Mouse (Mus musculus) T-helper 17 cell (primary cell): ENCODE results near the gene Sept10.
"Not testable (repeated sequence)": the region's sequence is repeated elsewhere in the genome, so short reads cannot be mapped to it uniquely, and the experiment has no call there.

Source experiments
- in situ Hi-C, 2 experiments: fragments of 300-600 bp; cut with MboI, MseI; formaldehyde crosslinking; loops; 1 replicate in 1 of 2; 2 replicates in 1 of 2; pipeline ENCODE4 v1.15.1; 2025; ENCODE audit warnings: high pct_unique_total_duplicates in 2 of 2

Sept10 gene

DNA sequence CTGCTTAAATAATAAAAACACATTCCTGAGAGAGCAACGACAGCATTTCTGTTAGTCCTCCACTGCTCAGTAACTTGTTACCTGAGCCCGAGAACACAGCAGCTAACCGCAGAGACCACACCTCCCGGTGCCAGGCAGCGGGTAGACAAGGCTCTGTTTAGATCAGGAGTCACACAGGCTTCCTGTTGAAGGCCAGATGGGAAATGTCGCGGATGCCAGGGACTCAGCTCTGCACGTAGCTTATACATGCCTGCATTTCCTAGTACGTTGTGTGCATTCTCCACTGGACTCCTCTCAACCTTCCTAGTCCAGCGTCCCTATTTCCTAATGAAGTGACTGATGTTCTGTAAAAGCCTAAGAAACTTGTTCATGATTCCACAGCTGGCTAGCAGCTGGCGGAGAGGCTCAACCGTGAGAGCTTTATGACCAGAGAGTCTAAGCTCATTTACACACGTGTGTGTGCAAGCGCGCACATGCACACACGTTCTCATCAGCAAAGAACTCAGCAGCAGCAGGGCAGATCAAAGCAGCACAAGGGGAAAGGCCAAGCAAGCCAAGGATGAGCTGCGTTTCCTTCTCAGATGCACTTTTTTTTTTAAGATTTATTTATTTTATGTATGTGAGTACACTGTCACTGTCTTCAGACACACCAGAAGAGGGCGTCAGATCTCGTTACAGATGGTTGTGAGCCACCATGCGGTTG is 89.6 kb downstream of the Sept10 start:
- in situ Hi-C loops = no loop called here

- in situ Hi-C loops = no loop called here
These were observed 94.0 kb downstream of the Sept10 start for GRCm38 (mm10) chr10:59127637-59128036.

DNA sequence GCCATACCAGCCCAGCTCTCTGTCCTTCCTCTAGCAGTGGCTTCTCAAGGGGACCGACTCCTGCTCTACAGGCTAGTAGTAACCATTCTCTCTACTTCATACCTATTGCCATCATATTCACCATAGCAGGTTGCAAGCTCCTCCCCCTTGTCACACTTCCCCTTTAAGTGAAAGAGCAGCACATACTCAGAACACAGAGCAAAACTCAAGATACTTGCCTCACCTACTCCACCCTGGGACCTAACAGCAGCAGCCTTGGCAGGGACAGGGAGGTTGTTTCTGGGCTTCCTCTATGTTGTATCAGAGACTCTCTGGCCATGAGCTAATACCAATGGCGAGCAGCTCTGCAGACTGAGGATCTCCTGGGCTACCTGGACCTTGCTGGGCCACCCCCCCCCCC is 96.2 kb downstream of the Sept10 start:
- in situ Hi-C loops = no loop called here

DNA sequence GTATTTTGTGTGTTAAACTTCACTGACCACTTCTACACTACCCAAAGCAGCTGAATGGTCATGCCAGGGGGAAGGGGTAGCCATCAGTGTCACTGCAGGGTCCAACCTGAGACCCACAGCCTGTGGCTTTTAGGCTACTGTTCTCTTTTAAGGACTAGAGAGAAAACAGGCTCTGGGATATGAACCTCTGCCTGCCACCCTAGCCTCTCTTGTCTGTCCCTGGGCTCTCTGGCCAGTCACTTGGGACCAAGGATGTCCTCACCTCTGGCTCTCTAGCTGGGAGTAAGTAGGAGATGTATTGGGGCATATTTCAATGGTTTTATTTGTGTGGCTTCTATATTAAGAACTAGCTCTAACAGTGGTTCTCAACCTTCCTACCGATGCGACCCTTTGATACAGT is 101.8 kb downstream of the Sept10 start:
- in situ Hi-C loops = loop anchor here in 1 of 2 experiments (10.0 kb wide), 1 partner anchor 165 kb away; no protein-coding TSS in a partner anchor

GRCm38 (mm10) chr10:59119001-59119400 is 102.6 kb downstream of the Sept10 start:
- in situ Hi-C loops = loop anchor here in 1 of 2 experiments (10.0 kb wide), 1 partner anchor 166 kb away; no protein-coding TSS in a partner anchor

DNA sequence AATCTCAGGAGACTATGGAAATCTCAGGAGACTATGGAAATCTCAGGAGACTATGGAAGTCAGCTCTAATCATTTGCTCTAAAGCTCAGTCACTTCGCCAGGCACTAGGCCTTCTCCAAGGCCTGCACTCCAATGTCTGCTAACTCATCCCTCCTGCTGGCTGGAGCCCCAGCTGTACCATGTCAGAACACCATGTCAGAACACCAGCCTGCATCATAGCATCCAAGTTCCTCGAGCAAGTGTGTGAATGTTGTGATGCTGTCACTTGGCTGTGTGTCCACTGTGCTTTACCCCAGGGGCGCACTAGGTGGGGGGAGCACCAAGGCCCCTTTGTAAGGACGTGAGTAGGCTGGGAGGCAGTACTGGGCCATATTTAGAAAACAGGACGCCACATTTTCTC is 104.1 kb downstream of the Sept10 start:
- in situ Hi-C loops = loop anchor here in 1 of 2 experiments (10.0 kb wide), 1 partner anchor 167 kb away; no protein-coding TSS in a partner anchor

DNA sequence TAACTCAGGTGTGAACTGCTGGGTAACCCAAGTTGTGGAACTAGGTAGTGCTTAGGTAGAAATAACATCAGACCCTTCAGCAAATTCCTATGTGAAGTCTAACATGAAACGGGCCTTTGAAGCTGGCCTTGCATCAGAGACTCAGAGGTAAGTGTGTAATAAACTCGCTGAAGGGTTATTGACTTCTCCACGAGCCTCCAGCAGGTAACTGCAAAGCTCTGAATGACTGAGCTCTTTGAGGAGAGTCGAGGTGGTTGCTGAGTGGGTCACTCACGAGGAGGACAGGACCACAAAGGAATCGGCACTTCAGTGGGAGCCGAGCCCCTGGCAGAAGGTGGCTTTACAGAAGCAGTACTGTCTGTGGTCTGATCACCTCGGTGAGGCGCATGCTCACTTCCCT is 105.3 kb downstream of the Sept10 start:
- in situ Hi-C loops = loop anchor here in 1 of 2 experiments (10.0 kb wide), 1 partner anchor 168 kb away; no protein-coding TSS in a partner anchor

DNA sequence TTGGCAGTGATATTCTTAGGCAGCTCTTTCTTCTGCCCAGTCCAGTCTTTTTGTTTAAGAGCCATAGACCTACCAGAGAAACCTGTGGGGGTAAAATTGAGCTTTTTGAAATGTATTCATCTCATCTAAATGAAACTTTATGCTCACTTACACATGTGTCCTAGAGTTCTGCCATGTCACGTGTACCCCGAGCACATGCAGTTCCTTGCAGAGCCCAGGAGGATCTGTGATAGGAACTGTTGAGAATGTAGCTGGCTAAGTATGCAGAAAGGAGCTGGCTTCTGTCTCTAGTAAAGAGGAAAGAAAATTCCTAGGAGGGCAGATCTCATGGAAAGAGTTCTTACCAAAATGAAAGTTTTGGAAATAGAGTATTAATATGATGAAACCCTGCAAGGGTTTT is 106.0 kb downstream of the Sept10 start:
- in situ Hi-C loops = loop anchor here in 1 of 2 experiments (10.0 kb wide), 1 partner anchor 169 kb away; no protein-coding TSS in a partner anchor

DNA sequence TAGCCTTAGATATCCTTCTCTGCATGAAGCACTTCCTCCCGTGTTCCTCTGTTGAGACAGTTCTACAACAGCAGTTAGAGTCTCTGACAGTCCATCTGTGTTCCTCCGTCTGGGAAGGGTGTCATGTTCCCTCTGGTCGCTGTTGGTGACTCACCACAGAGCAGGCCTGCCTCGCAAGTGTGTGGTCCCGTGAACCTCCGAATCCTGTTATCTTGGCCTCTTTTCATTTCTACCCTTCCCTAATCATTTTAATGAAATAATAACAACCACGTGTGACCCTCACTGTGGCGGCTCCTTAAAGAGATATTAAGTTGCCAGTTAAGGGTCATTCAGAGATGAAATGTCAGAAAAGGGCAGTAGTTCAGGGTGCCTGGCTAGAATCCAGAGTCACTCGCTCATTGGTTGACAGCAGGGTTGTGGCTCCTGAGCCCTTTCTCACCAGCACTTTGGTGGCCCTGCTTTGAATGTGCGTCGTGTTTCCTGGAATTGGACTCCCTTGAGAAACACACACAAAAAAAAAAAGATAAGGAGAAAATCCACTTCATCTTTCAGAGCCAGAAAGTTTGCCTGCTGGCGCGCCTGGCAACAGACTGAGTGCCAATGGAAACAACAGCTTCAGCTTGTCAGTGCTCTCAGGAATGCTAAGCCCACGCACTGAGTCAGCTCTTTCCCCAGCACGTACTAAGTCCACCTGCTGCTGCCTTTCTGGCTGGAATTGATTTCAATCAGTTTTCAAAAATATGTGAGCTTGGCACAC is 106.9 kb downstream of the Sept10 start:
- in situ Hi-C loops = loop anchor here in 1 of 2 experiments (10.0 kb wide), 1 partner anchor 170 kb away; no protein-coding TSS in a partner anchor

- in situ Hi-C loops = loop anchor here in 1 of 2 experiments (10.0 kb wide), 1 partner anchor 171 kb away; no protein-coding TSS in a partner anchor
These were observed 108.3 kb downstream of the Sept10 start for GRCm38 (mm10) chr10:59113386-59113785.

- in situ Hi-C loops = loop anchor here in 1 of 2 experiments (10.0 kb wide), 1 partner anchor 172 kb away; no protein-coding TSS in a partner anchor
These were observed 108.9 kb downstream of the Sept10 start for GRCm38 (mm10) chr10:59112755-59113154.

DNA sequence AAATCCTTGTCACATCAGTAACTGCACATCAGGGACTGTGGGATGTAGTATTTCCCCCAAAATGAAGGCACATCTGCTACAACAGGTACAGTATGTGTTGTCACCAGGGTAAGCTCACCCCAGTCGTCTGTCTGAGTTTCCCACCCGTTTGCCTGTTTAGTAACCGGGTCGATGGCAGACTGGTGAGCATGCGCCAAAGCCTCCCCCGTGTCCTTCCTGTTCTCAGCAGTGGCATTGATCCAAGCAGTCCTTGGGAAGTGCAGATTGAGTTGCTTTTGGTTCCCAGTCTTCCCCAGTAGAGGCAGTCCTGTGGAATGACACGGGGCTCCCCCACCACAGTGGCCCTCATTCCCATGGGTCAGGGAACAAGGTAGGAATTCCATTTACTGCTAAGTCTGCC is 111.3 kb downstream of the Sept10 start:
- in situ Hi-C loops = loop anchor here in 1 of 2 experiments (10.0 kb wide), 1 partner anchor 174 kb away; no protein-coding TSS in a partner anchor

- in situ Hi-C loops = no loop called here
These were observed 112.6 kb downstream of the Sept10 start for GRCm38 (mm10) chr10:59109015-59109414.

DNA sequence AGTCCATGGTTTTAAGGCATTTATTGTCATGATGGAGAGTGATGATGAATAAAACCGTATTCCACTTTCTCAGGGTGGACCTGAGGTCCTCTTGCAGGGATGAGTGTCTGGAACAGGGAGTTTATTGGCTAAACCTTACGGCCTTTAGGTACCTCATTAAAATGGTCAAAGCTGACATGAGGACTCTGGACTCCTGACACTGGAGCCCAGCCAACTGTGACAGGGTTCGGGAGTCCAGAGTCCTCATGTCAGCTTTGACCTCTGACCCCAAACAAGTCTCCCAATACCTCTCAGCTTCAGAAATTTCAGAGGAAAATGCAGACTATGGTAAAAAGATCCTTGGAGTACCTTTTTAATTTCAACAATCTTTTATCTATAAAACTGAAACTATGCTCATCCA is 115.0 kb downstream of the Sept10 start:
- in situ Hi-C loops = no loop called here

- in situ Hi-C loops = no loop called here
These were observed 115.8 kb downstream of the Sept10 start for GRCm38 (mm10) chr10:59105885-59106284.

- in situ Hi-C loops = no loop called here
These were observed 117.0 kb downstream of the Sept10 start for GRCm38 (mm10) chr10:59104683-59105082.

- in situ Hi-C loops = not testable (repeated sequence)
These were observed 118.6 kb downstream of the Sept10 start for GRCm38 (mm10) chr10:59103076-59103475.

DNA sequence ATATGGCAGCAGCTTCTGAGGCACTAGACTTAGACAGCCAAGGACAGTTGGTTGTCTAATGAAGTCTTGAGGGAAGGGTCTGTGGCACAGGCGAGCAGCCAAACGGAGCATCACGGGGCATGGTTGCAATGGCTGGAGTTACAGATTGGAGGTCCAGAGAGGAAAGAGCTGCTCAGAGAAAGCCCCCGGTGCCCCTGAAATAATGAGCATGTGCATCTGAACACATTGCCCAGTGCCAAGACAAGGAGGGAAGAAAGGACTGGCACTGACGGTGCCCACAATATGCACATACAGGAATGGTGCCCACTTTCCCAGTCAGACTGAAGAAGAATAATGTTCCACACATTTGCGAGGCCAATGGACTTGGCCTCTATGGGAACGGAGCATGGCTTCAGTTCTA is 129.7 kb downstream of the Sept10 start:
- in situ Hi-C loops = no loop called here
